Mouse (Mus musculus) ES-Bruce4 (cell line): ENCODE measurements around the gene Gm17093. TPM values are rescaled to one million over a fixed set of nuclear protein-coding genes. Genes with fewer than 3 reads are reported as not detected.
"Not testable (repeated sequence)": the region's sequence is repeated elsewhere in the genome, so short reads cannot be mapped to it uniquely, and the experiment has no call there.

ENCODE experiments used
- H3K27ac ChIP-seq: 2 replicates; pipeline ENCODE4 v1.5.1; 2012; ENCODE audit warnings: low read length, inconsistent platforms; ENCODE audit not compliant: insufficient read depth
- H3K27me3 ChIP-seq: 2 replicates; pipeline ENCODE4 v1.6.1; 2012; ENCODE audit warnings: mild to moderate bottlenecking, low read length, inconsistent platforms; ENCODE audit not compliant: control insufficient read depth, poor library complexity, insufficient read depth, severe bottlenecking
- H3K36me3 ChIP-seq: 2 replicates; pipeline ENCODE4 v1.6.1; 2012; ENCODE audit warnings: inconsistent platforms, mild to moderate bottlenecking, low read length, moderate library complexity; ENCODE audit not compliant: control insufficient read depth, poor library complexity, insufficient read depth, severe bottlenecking
- H3K4me1 ChIP-seq: one replicate; pipeline ENCODE4 v1.8.1; 2011; ENCODE audit warnings: low read length; ENCODE audit not compliant: control insufficient read depth, insufficient read depth
- H3K4me3 ChIP-seq: 2 replicates; pipeline ENCODE4 v1.5.1; 2011; ENCODE audit warnings: low read depth, mild to moderate bottlenecking, low read length
- H3K9ac ChIP-seq: 2 replicates; pipeline ENCODE4 v1.6.1; 2012; ENCODE audit warnings: low read depth, mild to moderate bottlenecking, inconsistent platforms; ENCODE audit not compliant: poor library complexity, severe bottlenecking
- H3K9me3 ChIP-seq: replicated peaks from 2 replicates; pipeline ENCODE4 v1.6.1; 2012; ENCODE audit warnings: mild to moderate bottlenecking, low read length, inconsistent platforms; ENCODE audit not compliant: control insufficient read depth, poor library complexity, insufficient read depth, severe bottlenecking
- polyA plus RNA-seq: library from polyadenylated mRNA; stranded (reverse); fragments of >200 nt; gene quantifications from 2 replicates; pipeline ENCODE4 v1.2.4, GENCODE M21; 2011; ENCODE audit warnings: low read depth; ENCODE audit not compliant: missing spikeins, insufficient read depth, insufficient read length

Gm17093 gene
- polyA plus RNA-seq = not detected in 2 replicates

- H3K4me3 ChIP-seq, H3K4me1 ChIP-seq, H3K9ac ChIP-seq, H3K27me3 ChIP-seq, H3K36me3 ChIP-seq, H3K27ac ChIP-seq, H3K9me3 ChIP-seq: not testable (repeated sequence)
Measured at GRCm38 (mm10) chr14:44517976-44518375, at the start of gene Gm17093. Gm17093 (plus strand) TSS chr14:44518276.

- H3K4me1 ChIP-seq, H3K9ac ChIP-seq, H3K27ac ChIP-seq, H3K27me3 ChIP-seq, H3K36me3 ChIP-seq, H3K4me3 ChIP-seq, H3K9me3 ChIP-seq: not testable (repeated sequence)
Measured at GRCm38 (mm10) chr14:44492163-44492562, 25.9 kb upstream of the Gm17093 start, which contains the start of gene BC061237. BC061237 (plus strand) TSS chr14:44492463.

- not testable (repeated sequence) for H3K4me3 ChIP-seq, H3K9me3 ChIP-seq, H3K36me3 ChIP-seq, H3K4me1 ChIP-seq, H3K27ac ChIP-seq, H3K9ac ChIP-seq, H3K27me3 ChIP-seq
Measured at GRCm38 (mm10) chr14:44547961-44548360, 29.9 kb downstream of the Gm17093 start.

Other genes with a start within 250 kb of the Gm17093 start
- not detected in 2 replicates for gene Gm8220, start 232.7 kb upstream of the Gm17093 start, polyA plus RNA-seq
- gene Gm5930, start 179.7 kb upstream of the Gm17093 start, polyA plus RNA-seq = not detected in 2 replicates
- gene Gm8229, start 152.9 kb upstream of the Gm17093 start, polyA plus RNA-seq = not detected in 2 replicates
- gene Gm3371, start 107.6 kb upstream of the Gm17093 start, polyA plus RNA-seq = not detected in 2 replicates
- gene Gm8232, start 84.6 kb upstream of the Gm17093 start, polyA plus RNA-seq = not detected in 2 replicates
- not detected in 2 replicates for gene BC061237, start 25.8 kb upstream of the Gm17093 start, polyA plus RNA-seq
- not detected in 2 replicates for gene Gm8247, start 64.9 kb downstream of the Gm17093 start, polyA plus RNA-seq
- not detected in 2 replicates for gene Gm5624, start 109.7 kb downstream of the Gm17093 start, polyA plus RNA-seq
- gene Gm8257, start 188.2 kb downstream of the Gm17093 start, polyA plus RNA-seq = not detected in 2 replicates
- not detected in 2 replicates for gene Gm8267, start 232.1 kb downstream of the Gm17093 start, polyA plus RNA-seq